Comparison of ENCODE assay signal across 3 mouse cellular contexts in genomic region chr7:63670911-63671310, GRCm38 (mm10).
DNase-seq lines count a peak whose midpoint lies in the region; ATAC-seq lines count a peak whose summit lies in the region.
"Not testable (repeated sequence)": the region's sequence is repeated elsewhere in the genome, so short reads cannot be mapped to it uniquely, and the experiment has no call there.

No protein-coding gene starts in this region.

- H3K27ac ChIP-seq in heart, embryonic 10.5 days; hindbrain, embryonic 14.5 days: not testable (repeated sequence)

- H3K9ac ChIP-seq in hindbrain, embryonic 14.5 days: not testable (repeated sequence)

- H3K4me1 ChIP-seq in heart, embryonic 10.5 days: not testable (repeated sequence)
- H3K4me1 ChIP-seq in hindbrain, embryonic 14.5 days (replicated peaks; ENCODE audit: control insufficient read depth, insufficient read depth, low read length): peaks cover 17% of the 10 kb centered on the region

- peak; percentile 77 for DNase-seq in heart, adult 11 months
- peak; percentile 63 for DNase-seq in heart, embryonic 10.5 days (ENCODE audit: low spot score)
- peak; percentile 11 for DNase-seq in hindbrain, embryonic 14.5 days (ENCODE audit: low spot score)

- not testable (repeated sequence) for H3K36me3 ChIP-seq in heart, embryonic 10.5 days; hindbrain, embryonic 14.5 days (replicated peaks; ENCODE audit: control insufficient read depth, insufficient read depth)

- not testable (repeated sequence) for ATAC-seq in hindbrain, embryonic 14.5 days (ENCODE audit: low FRiP score)

- H3K27me3 ChIP-seq in heart, embryonic 10.5 days (ENCODE audit: insufficient read depth, poor library complexity, severe bottlenecking); hindbrain, embryonic 14.5 days (ENCODE audit: control insufficient read depth, insufficient read depth, low read length): not testable (repeated sequence)

- WGBS in heart, embryonic 10.5 days: 84% methylated on average over 1 of the region's 1 CpGs
- 95% methylated on average over 1 of the region's 1 CpGs for WGBS in hindbrain, embryonic 14.5 days

- not testable (repeated sequence) for H3K9me3 ChIP-seq in heart, embryonic 10.5 days; hindbrain, embryonic 14.5 days (ENCODE audit: control insufficient read depth, low read length)

- H3K4me3 ChIP-seq in heart, embryonic 10.5 days; hindbrain, embryonic 14.5 days (replicated peaks; ENCODE audit: low read length): not testable (repeated sequence)

- not testable (repeated sequence) for H3K4me2 ChIP-seq in hindbrain, embryonic 14.5 days (replicated peaks)

Comparison
In these comparisons a context has a peak if more than half of its experiments do, and no peak if none do; other contexts are left out.
1. DNase-seq: peak in every context shown above with its lines; median percentile 77 in heart, adult 11 months; 63 in heart, embryonic 10.5 days; 11 in hindbrain, embryonic 14.5 days.